Mouse (Mus musculus) spleen, adult 2 months (tissue): ENCODE data around the gene Adap2. TPM values are rescaled to one million over a fixed set of nuclear protein-coding genes. Genes with fewer than 3 reads are reported as not detected.
A peak's percentile ranks its signal among the peaks of the same experiment; 100 is the strongest.

Experiments used
- DNase-seq, 2 experiments: peaks; one replicate each; pipeline versions ENCODE4 v3.0.0 to v3.0.0-alpha.2; 2012 to 2021; ENCODE audit warnings: low spot score in 2 of 2, low read depth in 1 of 2
- H3K27ac ChIP-seq: fragments of 200-500 bp; 2 replicates; pipeline ENCODE4 v1.5.1; 2012; ENCODE audit warnings: low read length, inconsistent platforms; ENCODE audit not compliant: insufficient read depth
- H3K27me3 ChIP-seq: fragments of 200-500 bp; 2 replicates; pipeline ENCODE4 v1.6.1; 2012; ENCODE audit warnings: mild to moderate bottlenecking, moderate library complexity, low read length, inconsistent platforms; ENCODE audit not compliant: control insufficient read depth, insufficient read depth
- H3K36me3 ChIP-seq: fragments of 200-500 bp; 2 replicates; pipeline ENCODE4 v1.6.1; 2012; ENCODE audit warnings: mild to moderate bottlenecking, low read length, inconsistent platforms; ENCODE audit not compliant: control insufficient read depth, insufficient read depth
- H3K4me1 ChIP-seq: fragments of 200-500 bp; 2 replicates; pipeline ENCODE4 v1.6.1; 2011; ENCODE audit warnings: inconsistent platforms; ENCODE audit not compliant: control insufficient read depth, insufficient read depth, insufficient read length
- H3K4me3 ChIP-seq: fragments of 200-500 bp; 2 replicates; pipeline ENCODE4 v1.5.1; 2011; ENCODE audit warnings: mild to moderate bottlenecking, inconsistent platforms; ENCODE audit not compliant: insufficient read depth, insufficient read length; ENCODE audit errors: extremely low read depth
- CTCF ChIP-seq: fragments of 200-500 bp; IDR thresholded peaks from 2 replicates; pipeline ENCODE4 v1.5.1; 2011; ENCODE audit warnings: mild to moderate bottlenecking, inconsistent platforms; ENCODE audit not compliant: insufficient read depth, insufficient read length, insufficient replicate concordance; ENCODE audit errors: extremely low read depth
- POLR2A ChIP-seq: fragments of 200-500 bp; IDR thresholded peaks from 2 replicates; pipeline ENCODE4 v1.6.1; 2011; ENCODE audit warnings: low read depth, low read length, inconsistent platforms
- WGBS: fragments of 180-500 bp; shearing (Covaris S2); methylation state at CpG from one replicate; pipeline ENCODE4 v1.1.7; 2018; 5-methylcytosine and 5-hydroxymethylcytosine counted together
- polyA plus RNA-seq: library from polyadenylated mRNA; depleted of rRNA; stranded (reverse); fragments of >200 nt; gene quantifications from 2 replicates; pipeline ENCODE4 v1.2.3, GENCODE M21; 2012; rRNA removed

The Adap2 gene
- polyA plus RNA-seq, result 12.6 and 16.4 TPM in 2 replicates

GRCm38 (mm10) chr11:80153857-80154495 is at the start of gene Adap2:
Gene Adap2 (plus strand): TSS chr11:80154105.
- 2% methylated on average over 45 of the region's 47 CpGs for whole genome bisulfite sequencing
- H3K27ac ChIP-seq, result peak within 1 kb of the TSS; percentile 63
- peaks cover 5% of the 10 kb centered on the region; the same call in 1 of the 2 replicates for H3K27me3 ChIP-seq
- peaks cover 3% of the 10 kb centered on the region; the same call in 1 of the 2 replicates for H3K4me1 ChIP-seq
- DNase-seq, result peak; percentile 54 to 85
- TF ChIP-seq CTCF, result no peak
- TF ChIP-seq POLR2A, result no peak; the same call in 1 of the 2 replicates
- no peaks in the 10 kb centered on the region for H3K36me3 ChIP-seq
- peak within 1 kb of the TSS; percentile 66 for H3K4me3 ChIP-seq

- no peaks in the 10 kb centered on the region for H3K4me1 ChIP-seq
- no peak overlapping the region for H3K4me3 ChIP-seq
- WGBS, result 83% methylated on average over 1 of the region's 1 CpGs
- H3K27me3 ChIP-seq, result no peaks in the 10 kb centered on the region
- no peak for DNase-seq
- TF ChIP-seq CTCF (no peak), POLR2A (no peak)
- no peak overlapping the region for H3K27ac ChIP-seq
- peaks cover 3% of the 10 kb centered on the region; the same call in 1 of the 2 replicates for H3K36me3 ChIP-seq
Observed at GRCm38 (mm10) chr11:80104407-80104806, 49.5 kb upstream of the Adap2 start.

GRCm38 (mm10) chr11:80116411-80116810 is 37.5 kb upstream of the Adap2 start:
- no peak overlapping the region for H3K4me3 ChIP-seq
- no peaks in the 10 kb centered on the region for H3K4me1 ChIP-seq
- no peaks in the 10 kb centered on the region for H3K27me3 ChIP-seq
- peaks cover 6% of the 10 kb centered on the region; the same call in 1 of the 2 replicates for H3K36me3 ChIP-seq
- no peak overlapping the region for H3K27ac ChIP-seq
- WGBS, result 91% methylated on average over 1 of the region's 1 CpGs
- no peak for DNase-seq
- TF ChIP-seq POLR2A (no peak), CTCF (no peak)

- no peak overlapping the region for H3K27ac ChIP-seq
- 82% methylated on average over 1 of the region's 1 CpGs for WGBS
- H3K4me1 ChIP-seq, result no peaks in the 10 kb centered on the region
- H3K36me3 ChIP-seq, result peaks cover 6% of the 10 kb centered on the region
- TF ChIP-seq CTCF, result no peak
- TF ChIP-seq POLR2A, result no peak
- H3K27me3 ChIP-seq, result no peaks in the 10 kb centered on the region
- DNase-seq, result no peak
- H3K4me3 ChIP-seq, result no peak overlapping the region
Observed at GRCm38 (mm10) chr11:80132050-80132449, 21.9 kb upstream of the Adap2 start.

- no peak for DNase-seq
- no peak overlapping the region for H3K4me3 ChIP-seq
- H3K27me3 ChIP-seq, result no peaks in the 10 kb centered on the region
- no peak for TF ChIP-seq CTCF
- TF ChIP-seq POLR2A, result no peak
- H3K27ac ChIP-seq, result no peak overlapping the region
- H3K4me1 ChIP-seq, result no peaks in the 10 kb centered on the region
- 64% methylated on average over 4 of the region's 4 CpGs for WGBS
- H3K36me3 ChIP-seq, result peaks cover 7% of the 10 kb centered on the region
Observed at GRCm38 (mm10) chr11:80134744-80135143, 19.2 kb upstream of the Adap2 start.

- no peak overlapping the region; the same call in 1 of the 2 replicates for H3K4me3 ChIP-seq
- WGBS, result 89% methylated on average over 11 of the region's 11 CpGs
- H3K36me3 ChIP-seq, result peaks cover 7% of the 10 kb centered on the region
- TF ChIP-seq CTCF (no peak), POLR2A (no peak)
- no peaks in the 10 kb centered on the region for H3K27me3 ChIP-seq
- H3K27ac ChIP-seq, result no peak overlapping the region
- no peaks in the 10 kb centered on the region for H3K4me1 ChIP-seq
- no peak for DNase-seq
Observed at GRCm38 (mm10) chr11:80135954-80136683, 17.8 kb upstream of the Adap2 start.
